Mouse (Mus musculus): ENCODE results near the gene Hdac11. TPM values are rescaled to one million over a fixed set of nuclear protein-coding genes. Genes with fewer than 3 reads are reported as not detected.

Gene Hdac11
- total RNA-seq, 1 experiment from 2014 or later = 1.7 TPM

GRCm38 (mm10) chr6:91162314-91162713 lies 5.8 kb downstream of the Hdac11 start:
- ATAC-seq (ENCODE audit: extremely low read depth, insufficient number of reproducible peaks, low FRiP score, poor library complexity, severe bottlenecking) = no peak

DNA sequence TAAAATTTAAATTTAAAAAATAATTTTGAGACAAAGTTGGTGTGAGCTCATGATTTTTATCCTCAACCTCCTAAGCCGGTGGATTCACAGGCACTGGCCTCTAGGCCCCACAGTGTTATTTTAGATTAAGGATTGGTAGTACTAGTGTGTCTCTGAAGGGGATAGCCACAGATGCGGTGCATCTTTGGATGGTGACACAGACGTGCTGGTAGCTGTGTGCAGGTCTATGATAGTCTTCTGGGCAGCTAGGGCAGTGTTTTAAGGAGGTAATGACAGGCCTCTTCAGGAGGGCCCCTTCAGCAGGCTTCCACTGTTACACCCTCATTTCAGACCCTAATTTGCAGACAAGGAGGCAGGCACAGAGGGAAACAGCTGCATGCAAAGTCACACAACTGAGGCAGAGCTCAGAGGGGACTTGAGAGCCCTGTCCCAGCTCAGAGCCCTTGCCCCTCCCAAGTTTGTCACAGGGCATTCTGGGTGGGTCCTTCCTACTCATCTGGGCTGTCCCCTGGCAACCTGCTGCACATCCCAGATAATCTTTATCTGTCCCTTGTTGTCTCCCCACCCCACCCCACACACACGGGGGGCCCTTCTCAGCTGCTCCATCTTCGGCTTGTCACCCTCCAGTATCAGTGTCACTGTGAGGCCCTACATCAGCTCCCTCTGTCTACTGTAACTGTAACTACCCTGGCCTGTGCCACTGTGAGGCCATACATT lies 6.9 kb downstream of the Hdac11 start:
- ATAC-seq (ENCODE audit: extremely low read depth, insufficient number of reproducible peaks, low FRiP score, poor library complexity, severe bottlenecking) = no peak

GRCm38 (mm10) chr6:91164584-91164983 lies 8.1 kb downstream of the Hdac11 start:
- no peak for ATAC-seq (ENCODE audit: extremely low read depth, insufficient number of reproducible peaks, low FRiP score, poor library complexity, severe bottlenecking)

- peak; percentile 45 for ATAC-seq (ENCODE audit: extremely low read depth, insufficient number of reproducible peaks, low FRiP score, poor library complexity, severe bottlenecking)
Measured at GRCm38 (mm10) chr6:91165210-91165609, 8.7 kb downstream of the Hdac11 start.

- no peak for ATAC-seq (ENCODE audit: extremely low read depth, insufficient number of reproducible peaks, low FRiP score, poor library complexity, severe bottlenecking)
Measured at GRCm38 (mm10) chr6:91167828-91168227, 11.4 kb downstream of the Hdac11 start.

DNA sequence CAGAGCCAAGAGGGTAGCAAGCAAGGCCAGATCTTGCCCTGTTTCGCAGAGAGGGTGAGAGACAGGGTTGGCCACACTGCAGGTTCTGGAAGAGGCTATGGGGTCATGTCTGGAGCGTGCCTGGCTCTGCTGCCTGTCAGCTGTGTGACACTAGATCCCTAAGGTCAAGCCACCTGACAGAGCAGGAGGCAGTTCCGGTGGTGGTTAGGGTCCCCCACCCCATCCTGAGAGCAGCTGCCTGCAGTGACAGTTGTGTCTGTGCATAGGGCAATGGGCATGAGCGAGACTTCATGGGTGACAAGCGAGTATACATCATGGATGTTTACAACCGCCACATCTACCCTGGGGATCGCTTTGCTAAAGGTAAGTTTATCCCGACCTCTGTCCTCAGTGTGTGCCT lies 12.7 kb downstream of the Hdac11 start:
- no peak for ATAC-seq (ENCODE audit: extremely low read depth, insufficient number of reproducible peaks, low FRiP score, poor library complexity, severe bottlenecking)

DNA sequence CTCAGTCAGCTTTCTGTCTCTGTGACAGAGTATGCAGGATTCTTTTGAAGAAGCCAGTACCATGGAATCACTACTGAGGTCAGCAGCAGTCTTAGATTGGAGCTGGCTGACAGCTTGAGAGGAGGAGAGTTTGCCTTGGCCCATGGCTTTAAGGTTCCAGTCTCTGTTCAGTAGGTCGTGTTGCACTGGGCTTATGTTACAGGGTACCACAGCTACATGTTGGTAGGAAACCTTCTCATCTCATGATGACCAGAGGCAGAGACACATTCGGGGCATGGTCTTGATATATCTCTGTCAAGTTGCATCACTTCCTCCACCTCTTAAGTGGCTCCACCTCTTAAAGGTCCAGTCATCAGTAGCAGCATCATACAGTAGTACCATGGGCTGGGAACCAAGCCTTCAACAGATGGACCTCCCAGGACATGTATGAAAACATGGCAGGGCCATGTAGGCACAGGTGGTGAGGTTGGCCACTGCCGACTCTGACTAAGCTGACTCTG lies 15.0 kb downstream of the Hdac11 start:
- ATAC-seq (ENCODE audit: extremely low read depth, insufficient number of reproducible peaks, low FRiP score, poor library complexity, severe bottlenecking) = no peak

DNA sequence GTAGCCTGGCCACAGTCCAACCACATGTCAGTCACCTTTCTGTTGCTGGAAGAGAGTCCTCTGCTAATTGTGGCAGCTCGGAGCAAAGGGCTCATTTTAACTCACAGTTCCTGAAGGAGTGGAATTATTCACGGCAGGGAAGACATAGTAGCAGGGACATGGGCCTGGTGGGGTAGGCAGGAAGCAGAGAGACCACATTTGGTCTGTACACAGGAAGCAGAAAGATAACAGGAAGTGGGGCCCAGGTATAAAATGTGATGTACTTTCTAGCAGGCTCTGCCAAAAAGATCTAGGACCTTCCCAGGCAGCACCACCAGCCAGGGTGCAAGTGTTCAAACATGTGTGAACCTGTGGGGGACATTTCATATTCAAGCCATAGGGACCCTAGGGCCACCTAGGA lies 15.9 kb downstream of the Hdac11 start:
- ATAC-seq (ENCODE audit: extremely low read depth, insufficient number of reproducible peaks, low FRiP score, poor library complexity, severe bottlenecking) = no peak

- ATAC-seq (ENCODE audit: extremely low read depth, insufficient number of reproducible peaks, low FRiP score, poor library complexity, severe bottlenecking) = no peak
Measured at GRCm38 (mm10) chr6:91173221-91173880, 16.9 kb downstream of the Hdac11 start.

DNA sequence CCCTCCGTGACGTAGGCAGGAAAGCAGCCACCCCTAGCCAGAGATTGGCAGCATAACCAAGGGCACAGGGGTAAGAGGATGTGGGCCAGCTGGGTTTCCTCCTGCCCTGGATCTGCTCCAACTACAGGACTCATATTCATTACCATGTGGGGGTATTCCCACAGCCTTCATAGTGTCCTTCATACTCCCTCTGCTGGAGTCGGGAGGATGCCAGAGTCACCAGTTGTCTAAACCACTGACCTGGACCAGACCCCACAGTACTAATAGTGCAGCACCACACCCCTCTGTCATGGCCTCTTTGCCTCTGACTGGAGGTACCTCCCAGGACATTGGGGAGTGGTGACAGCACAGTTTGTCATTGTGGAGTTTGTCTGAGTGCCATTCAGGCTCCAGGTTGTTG lies 17.7 kb downstream of the Hdac11 start:
- ATAC-seq (ENCODE audit: extremely low read depth, insufficient number of reproducible peaks, low FRiP score, poor library complexity, severe bottlenecking) = no peak

DNA sequence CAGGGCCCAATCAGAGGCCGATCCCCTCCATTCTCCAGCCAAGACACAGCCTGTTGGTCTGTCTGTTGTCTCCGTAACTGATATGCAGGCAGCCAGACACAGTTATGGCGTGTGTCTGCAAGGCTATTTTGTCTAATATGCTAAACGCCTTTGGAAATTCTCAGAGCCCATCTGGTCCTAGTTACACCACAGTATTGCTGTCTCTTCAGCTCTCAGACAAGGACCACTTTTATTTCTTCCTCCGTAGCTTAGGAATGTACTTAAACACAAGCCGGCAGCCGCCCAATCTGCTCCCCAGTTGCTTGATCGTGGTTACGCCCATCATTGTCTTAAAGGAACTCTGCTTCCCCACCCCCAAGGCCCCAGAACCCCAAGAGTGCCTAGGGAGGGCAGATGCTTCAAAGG lies 24.3 kb downstream of the Hdac11 start:
- no peak for ATAC-seq (ENCODE audit: extremely low read depth, insufficient number of reproducible peaks, low FRiP score, poor library complexity, severe bottlenecking)

- no peak for ATAC-seq (ENCODE audit: extremely low read depth, insufficient number of reproducible peaks, low FRiP score, poor library complexity, severe bottlenecking)
Measured at GRCm38 (mm10) chr6:91181320-91181719, 24.9 kb downstream of the Hdac11 start.

- no peak for ATAC-seq (ENCODE audit: extremely low read depth, insufficient number of reproducible peaks, low FRiP score, poor library complexity, severe bottlenecking)
Measured at GRCm38 (mm10) chr6:91182075-91182490, 25.6 kb downstream of the Hdac11 start.

DNA sequence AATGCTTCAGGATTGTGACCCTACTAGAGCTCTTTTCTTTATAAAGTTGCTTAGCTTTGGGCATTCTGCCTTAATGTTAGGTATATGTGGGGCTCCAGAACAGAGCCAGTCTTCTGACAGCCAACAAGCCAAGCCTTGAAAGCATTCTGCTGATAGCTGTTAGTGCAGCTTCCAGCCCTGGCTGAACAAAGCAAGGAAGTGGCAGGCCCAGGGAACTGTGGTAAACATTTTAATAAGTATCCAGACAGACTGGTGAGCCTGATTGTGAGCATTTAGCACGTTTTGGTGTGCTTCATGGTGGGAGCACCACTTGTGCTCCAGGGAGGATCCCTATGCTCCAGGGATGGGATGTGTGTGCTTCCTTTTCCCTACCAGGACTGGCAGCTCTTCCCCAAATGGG lies 26.6 kb downstream of the Hdac11 start:
- no peak for ATAC-seq (ENCODE audit: extremely low read depth, insufficient number of reproducible peaks, low FRiP score, poor library complexity, severe bottlenecking)

DNA sequence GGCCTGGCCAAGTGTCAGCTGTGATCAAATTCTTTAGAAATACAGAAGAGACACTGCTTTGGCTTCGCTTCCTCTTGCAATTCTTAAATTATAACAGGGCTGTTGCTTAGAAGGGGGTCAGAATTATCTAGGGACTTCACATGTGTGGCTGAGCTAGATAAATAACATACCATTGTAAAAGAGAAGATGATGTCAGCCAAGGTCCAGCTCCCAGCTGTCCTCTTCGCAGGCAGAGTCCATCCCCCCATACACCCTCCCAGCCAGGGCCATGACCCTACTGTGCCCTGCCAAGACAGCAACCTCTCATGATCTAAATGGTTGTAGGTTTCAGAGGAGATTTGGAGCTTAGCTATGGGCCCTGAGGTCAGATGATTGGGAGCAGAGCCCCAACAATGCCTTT lies 27.5 kb downstream of the Hdac11 start:
- no peak for ATAC-seq (ENCODE audit: extremely low read depth, insufficient number of reproducible peaks, low FRiP score, poor library complexity, severe bottlenecking)

GRCm38 (mm10) chr6:91184776-91185175 lies 28.3 kb downstream of the Hdac11 start:
- ATAC-seq (ENCODE audit: extremely low read depth, insufficient number of reproducible peaks, low FRiP score, poor library complexity, severe bottlenecking) = no peak

DNA sequence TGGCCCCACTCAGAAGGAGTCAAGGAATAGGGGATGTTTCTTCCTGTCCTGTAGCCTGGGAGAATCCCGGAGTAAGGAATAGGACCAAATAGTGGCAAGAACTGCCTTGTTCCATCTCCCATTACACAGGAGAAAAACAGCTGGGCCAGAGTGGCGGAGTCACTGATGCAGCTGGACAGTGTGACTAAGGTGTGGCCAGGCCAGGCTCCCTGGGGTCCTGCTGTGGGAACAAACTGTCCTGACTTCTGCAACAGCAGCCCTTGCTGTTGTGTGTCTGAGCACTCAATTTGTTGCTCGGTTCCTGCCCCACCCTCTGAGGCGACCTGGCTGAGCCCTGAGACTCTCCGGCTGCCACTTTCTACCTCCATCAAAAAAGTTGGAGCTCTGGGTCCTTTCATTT lies 29.0 kb downstream of the Hdac11 start:
- no peak for ATAC-seq (ENCODE audit: extremely low read depth, insufficient number of reproducible peaks, low FRiP score, poor library complexity, severe bottlenecking)

DNA sequence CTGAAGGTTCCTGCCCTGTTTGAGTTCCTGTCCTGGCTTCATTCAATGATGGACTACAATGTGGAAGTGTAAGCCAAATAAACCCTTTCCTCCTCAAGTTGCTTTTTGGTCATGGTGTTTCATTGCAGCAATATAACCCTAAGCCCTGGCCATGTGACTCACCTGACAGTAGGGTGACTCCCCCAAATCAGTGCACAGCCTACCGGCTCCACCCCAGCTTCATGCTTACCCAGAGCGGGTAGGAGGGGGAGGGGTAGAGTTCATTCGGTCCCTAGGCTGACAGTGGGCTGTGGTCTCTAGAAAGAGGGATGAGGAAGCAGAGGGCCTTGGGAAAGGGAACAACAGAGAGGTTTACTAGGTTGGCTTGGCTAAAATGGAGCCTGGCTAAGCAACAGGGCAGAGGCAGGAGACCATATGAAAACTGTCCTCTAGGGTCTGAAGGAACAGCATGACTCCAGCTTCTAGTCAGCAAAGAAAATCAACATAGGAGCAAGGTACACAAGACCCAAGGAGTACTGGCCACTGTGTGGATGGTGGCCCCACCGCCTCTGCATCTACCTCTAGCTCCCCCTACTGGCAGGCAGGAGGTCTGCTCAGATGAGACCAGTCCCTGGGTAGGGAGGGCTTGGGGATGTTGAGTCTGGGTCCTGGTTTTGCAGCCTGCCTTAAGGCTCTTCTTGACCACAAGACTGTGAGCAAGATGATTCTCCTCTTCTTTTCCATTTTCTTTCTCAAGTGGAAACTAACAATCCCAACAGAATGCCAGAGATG lies 29.9 kb downstream of the Hdac11 start:
- ATAC-seq (ENCODE audit: extremely low read depth, insufficient number of reproducible peaks, low FRiP score, poor library complexity, severe bottlenecking) = no peak; the same call in 1 of the 2 replicates

GRCm38 (mm10) chr6:91186934-91187333 lies 30.5 kb downstream of the Hdac11 start:
- no peak for ATAC-seq (ENCODE audit: extremely low read depth, insufficient number of reproducible peaks, low FRiP score, poor library complexity, severe bottlenecking)

GRCm38 (mm10) chr6:91187871-91188270 lies 31.4 kb downstream of the Hdac11 start:
- ATAC-seq (ENCODE audit: extremely low read depth, insufficient number of reproducible peaks, low FRiP score, poor library complexity, severe bottlenecking) = no peak
